Mouse (Mus musculus) kidney, adult 2 months (tissue): Measurements from ENCODE around the gene Acot5.

ENCODE experiments used
- CTCF ChIP-seq: fragments of 200-500 bp; conservative IDR thresholded peaks from 2 replicates; pipeline ENCODE4 v1.5.1; 2011; ENCODE audit warnings: low read depth, mild to moderate bottlenecking, control low read depth, low read length, moderate library complexity, mixed read lengths; ENCODE audit not compliant: insufficient read depth, insufficient read length
- POLR2A ChIP-seq: fragments of 200-500 bp; IDR thresholded peaks from one replicate; pipeline ENCODE4 v1.6.1; 2011; ENCODE audit warnings: low read depth, low read length, control low read depth

DNA sequence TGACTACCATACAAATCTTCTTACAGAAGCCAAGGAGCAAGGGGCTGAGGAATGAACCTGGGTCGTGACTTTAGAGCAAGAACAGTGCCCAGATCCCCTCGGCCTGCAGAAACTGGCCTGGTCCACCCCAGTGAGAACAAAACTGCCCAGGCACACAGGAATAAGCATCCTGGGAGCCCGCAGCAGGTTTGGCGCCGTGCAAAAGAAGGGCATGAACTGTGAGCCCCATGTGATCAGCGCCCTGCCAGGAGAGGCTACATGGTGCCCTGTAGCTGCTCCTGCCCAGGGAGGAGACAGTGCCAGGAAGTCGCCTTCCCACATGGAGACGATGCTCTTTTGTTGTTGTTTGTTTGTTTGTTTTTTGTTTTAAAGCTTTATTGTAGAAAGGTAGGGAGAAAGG is 4.5 kb upstream of the Acot5 start:
- TF ChIP-seq CTCF (no peak), POLR2A (no peak)
